Mouse (Mus musculus) ES-E14 (cell line): ENCODE results near the gene Arhgef19.

ENCODE experiments used
- CHD2 ChIP-seq: IDR thresholded peaks from 2 replicates; pipeline ENCODE4 v1.6.1; 2014; ENCODE audit warnings: mild to moderate bottlenecking, low read depth, low read length, inconsistent platforms
- HCFC1 ChIP-seq: IDR thresholded peaks from 2 replicates; pipeline ENCODE4 v1.6.1; 2012; ENCODE audit warnings: low read length, inconsistent platforms, borderline replicate concordance; ENCODE audit not compliant: insufficient read depth
- MAFK ChIP-seq: IDR thresholded peaks from 2 replicates; pipeline ENCODE4 v1.6.1; 2014; ENCODE audit warnings: mild to moderate bottlenecking, low read depth, low read length, inconsistent platforms; ENCODE audit not compliant: insufficient read depth
- ZC3H11A ChIP-seq: IDR thresholded peaks from 2 replicates; pipeline ENCODE4 v1.6.1; 2012; ENCODE audit warnings: low read depth, mild to moderate bottlenecking, inconsistent platforms, low read length, borderline replicate concordance

DNA sequence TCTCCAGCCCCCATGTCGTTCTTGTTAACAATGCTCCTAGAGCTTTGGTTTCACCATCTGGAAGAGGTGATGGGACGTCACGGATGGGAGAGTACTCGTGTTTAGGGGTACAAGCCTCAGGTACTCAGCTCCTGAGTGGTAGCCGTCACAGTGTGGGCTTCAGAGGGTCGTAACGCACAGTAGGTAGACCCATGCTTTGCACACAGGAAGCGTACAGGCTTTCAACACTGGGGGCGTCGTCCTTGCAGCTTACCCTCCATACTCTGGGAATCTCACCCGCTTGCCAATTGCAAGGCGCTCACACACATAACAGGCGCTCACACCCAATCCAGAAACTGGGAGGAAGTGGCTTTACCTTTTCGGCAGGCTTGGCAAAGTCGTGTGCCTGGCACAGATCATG lies 2.6 kb downstream of the Arhgef19 start:
- TF ChIP-seq HCFC1: no peak
- no peak for TF ChIP-seq MAFK
- TF ChIP-seq ZC3H11A: no peak
- no peak for TF ChIP-seq CHD2
